ENCODE assay signal across 24 mouse cellular contexts in genomic region chr17:47847985-47848384, GRCm38 (mm10). TPM values are rescaled to one million over a fixed set of nuclear protein-coding genes. Genes with fewer than 3 reads are reported as not detected.
A peak's percentile ranks its signal among the peaks of the same experiment; 100 is the strongest.
DNase-seq lines count a peak whose midpoint lies in the region; ATAC-seq and TF ChIP-seq lines count a peak whose summit lies in the region.
"Had no signal": no experiment of that assay in that cellular context is flagged by ENCODE, and none has a peak within 500 bp of the region (broad histone marks: within the 10 kb centered on the region; RNA-seq: fewer than 3 reads in every experiment).

No protein-coding gene starts in this region.

- H3K4me2 ChIP-seq in lung, postnatal 0 days (replicated peaks; ENCODE audit: low read depth, low read length), result no peak overlapping the region
- H3K4me2 ChIP-seq: embryonic facial prominence, embryonic 15.5 days; heart, embryonic 12.5 days; hindbrain, embryonic 13.5 days; liver, embryonic 13.5 days; neural tube, embryonic 12.5 days had no signal

- TF ChIP-seq CTCF in layer of hippocampus, adult 2 months (conservative IDR thresholded peaks at IDR 0.05), result peak; percentile 45
- peak; percentile 42 for TF ChIP-seq CTCF in lung, postnatal 0 days (IDR thresholded peaks at IDR 0.05)

- no peak overlapping the region for H3K27ac ChIP-seq in layer of hippocampus, adult 2 months
- H3K27ac ChIP-seq in lung, postnatal 0 days (ENCODE audit: low read length), result no peak overlapping the region
- H3K27ac ChIP-seq: embryonic facial prominence, embryonic 15.5 days; hindbrain, embryonic 13.5 days; liver, embryonic 13.5 days; midbrain, embryonic 10.5 days; neural tube, embryonic 12.5 days had no signal

- H3K9ac ChIP-seq in lung, postnatal 0 days (replicated peaks; ENCODE audit: low read depth), result no peak overlapping the region
- H3K9ac ChIP-seq: embryonic facial prominence, embryonic 15.5 days; heart, embryonic 12.5 days; hindbrain, embryonic 13.5 days; liver, embryonic 13.5 days; neural tube, embryonic 12.5 days had no signal

- DNase-seq in layer of hippocampus, adult 2 months (ENCODE audit: low spot score in 2 of 2), result no peak
- DNase-seq in layer of hippocampus, postnatal 14 days (ENCODE audit: low spot score in 2 of 2), result no peak
- DNase-seq in lung, postnatal 0 days (ENCODE audit: low spot score), result no peak
- DNase-seq in lung, postnatal 10 days, result no peak
- DNase-seq in R1 (ENCODE audit: low read depth, low spot score), result peak; percentile 49
- DNase-seq in frontal cortex, postnatal 36 days (ENCODE audit: low spot score in 2 of 2), result no peak
- DNase-seq in thymus, postnatal 10 days (ENCODE audit: low spot score in 2 of 2), result no peak
- DNase-seq: adrenal gland, postnatal 14 days; cerebellum, adult 2 months; cerebellum, postnatal 36 days; heart, postnatal 14 days; layer of hippocampus, postnatal 36 days; liver, embryonic 13.5 days; lung, postnatal 4 days; right cerebral cortex, adult 18-20 months; thymus, adult 18-20 months had no signal

- no peak overlapping the region for H3K4me3 ChIP-seq in layer of hippocampus, adult 2 months
- H3K4me3 ChIP-seq in lung, postnatal 0 days (ENCODE audit: low read depth, low read length), result no peak overlapping the region
- H3K4me3 ChIP-seq: embryonic facial prominence, embryonic 15.5 days; heart, embryonic 12.5 days; hindbrain, embryonic 13.5 days; liver, embryonic 13.5 days; midbrain, embryonic 10.5 days; neural tube, embryonic 12.5 days had no signal

- no peak for TF ChIP-seq EP300 in lung, postnatal 0 days (IDR thresholded peaks at IDR 0.05)

- H3K4me1 ChIP-seq in lung, postnatal 0 days (ENCODE audit: insufficient read depth, low read depth, low read length), result no peaks in the 10 kb centered on the region; the same call in 1 of the 2 replicates
- H3K4me1 ChIP-seq: neural tube, embryonic 12.5 days had no signal

- no peak for ATAC-seq in lung, postnatal 0 days
- ATAC-seq: forebrain, embryonic 16.5 days; inflammation-experienced regulatory T-cells, adult 6 months had no signal

- H3K9me3 ChIP-seq in lung, postnatal 0 days (ENCODE audit: low read length), result no peaks in the 10 kb centered on the region
- H3K9me3 ChIP-seq: embryonic facial prominence, embryonic 15.5 days; hindbrain, embryonic 13.5 days; neural tube, embryonic 12.5 days had no signal

- no peaks in the 10 kb centered on the region for H3K27me3 ChIP-seq in lung, postnatal 0 days (replicated peaks; ENCODE audit: insufficient read depth, low read length)
- H3K27me3 ChIP-seq: embryonic facial prominence, embryonic 15.5 days; heart, embryonic 12.5 days; liver, embryonic 13.5 days had no signal

- WGBS in lung, postnatal 0 days, result 81% methylated on average over 6 of the region's 6 CpGs

- no peaks in the 10 kb centered on the region for H3K36me3 ChIP-seq in lung, postnatal 0 days (ENCODE audit: insufficient read depth, low read length)
- H3K36me3 ChIP-seq: embryonic facial prominence, embryonic 15.5 days; heart, embryonic 12.5 days; hindbrain, embryonic 13.5 days; liver, embryonic 13.5 days; midbrain, embryonic 10.5 days; neural tube, embryonic 12.5 days had no signal

RNA-seq across cellular contexts. Expression of gene Mdfi, which starts 13.5 kb away (rescaled TPM):
- total RNA-seq in layer of hippocampus, adult 2 months (2021), result under 1 TPM; 0.49 to 0.83 TPM
- 1 to 10 TPM; 1.4 to 1.8 TPM for total RNA-seq in layer of hippocampus, postnatal 14 days (2021)
- polyA plus RNA-seq in lung, postnatal 0 days (2015; fragmentation: Nextera tagmentation; extraction: Ambion mirVana), result 8.3 and 9.3 TPM in 2 replicates
- total RNA-seq: monocyte, adult 5-6 weeks had no signal
- polyA plus RNA-seq: inflammation-experienced regulatory T-cells, adult 6 months had no signal
